Mouse (Mus musculus) heart, embryonic 10.5 days (tissue): Measurements from ENCODE around the gene Golga7b. TPM values are rescaled to one million over a fixed set of nuclear protein-coding genes. Genes with fewer than 3 reads are reported as not detected.

ENCODE experiments used
- DNase-seq: peaks from one replicate; pipeline ENCODE4 v3.0.0-alpha.2; 2017; ENCODE audit warnings: low spot score
- H3K27ac ChIP-seq: fragments of 300-500 bp; sonication (generic); 2 replicates; pipeline ENCODE4 v1.5.1; 2016; ENCODE audit warnings: mild to moderate bottlenecking
- H3K27me3 ChIP-seq: fragments of 300-500 bp; sonication (generic); 2 replicates; pipeline ENCODE4 v1.6.1; 2016; ENCODE audit warnings: mild to moderate bottlenecking; ENCODE audit not compliant: poor library complexity, insufficient read depth, severe bottlenecking
- H3K36me3 ChIP-seq: fragments of 300-500 bp; sonication (generic); 2 replicates; pipeline ENCODE4 v1.6.1; 2016; ENCODE audit warnings: mild to moderate bottlenecking, moderate library complexity
- H3K4me1 ChIP-seq: fragments of 300-500 bp; sonication (generic); 2 replicates; pipeline ENCODE4 v1.6.1; 2016; ENCODE audit warnings: mild to moderate bottlenecking
- H3K4me3 ChIP-seq: fragments of 300-500 bp; sonication (generic); 2 replicates; pipeline ENCODE4 v1.5.1; 2016; ENCODE audit warnings: mild to moderate bottlenecking, moderate library complexity
- H3K9me3 ChIP-seq: fragments of 300-500 bp; sonication (generic); 2 replicates; pipeline ENCODE4 v1.6.1; 2016; ENCODE audit warnings: mild to moderate bottlenecking, moderate library complexity
- WGBS: fragments of 180-500 bp; shearing (Covaris S2); methylation state at CpG from one replicate; pipeline ENCODE4 v1.1.7; 2016; 5-methylcytosine and 5-hydroxymethylcytosine counted together
- polyA plus RNA-seq: library from polyadenylated mRNA; unstranded; fragments of >200 nt; fragmentation: Nextera tagmentation; extraction: Ambion mirVana; gene quantifications from 2 replicates; pipeline ENCODE4 v1.2.1, GENCODE M21; 2016

Golga7b gene
- polyA plus RNA-seq, 1 experiment from 2014 or later: 0.06 TPM

DNA sequence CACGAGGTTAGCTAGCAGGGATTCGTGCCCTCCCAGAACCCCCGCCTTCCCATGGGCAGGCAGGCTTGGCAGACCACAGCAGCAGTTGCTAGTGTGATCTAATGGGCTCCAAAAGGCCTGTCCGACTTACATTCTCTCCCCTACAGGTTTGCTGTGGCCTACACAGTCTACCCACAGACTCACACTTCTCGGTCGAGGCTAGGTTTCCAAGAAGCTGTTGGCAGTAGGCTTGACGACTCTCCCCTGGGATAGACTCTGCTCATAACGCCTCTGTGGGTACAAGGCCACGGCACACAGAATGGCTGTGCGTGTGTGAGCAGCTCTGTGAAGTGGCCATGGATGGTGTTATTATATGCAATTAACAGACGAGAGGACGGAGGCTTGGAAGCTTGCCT, 9.9 kb downstream of the Golga7b start:
- peaks cover 11% of the 10 kb centered on the region for H3K4me1 ChIP-seq
- DNase-seq: no peak
- H3K9me3 ChIP-seq: no peaks in the 10 kb centered on the region
- H3K36me3 ChIP-seq: no peaks in the 10 kb centered on the region
- 80% methylated on average over 12 of the region's 12 CpGs for WGBS
- H3K27ac ChIP-seq: no peak overlapping the region
- no peak overlapping the region for H3K4me3 ChIP-seq
- H3K27me3 ChIP-seq: peaks cover 55% of the 10 kb centered on the region

DNA sequence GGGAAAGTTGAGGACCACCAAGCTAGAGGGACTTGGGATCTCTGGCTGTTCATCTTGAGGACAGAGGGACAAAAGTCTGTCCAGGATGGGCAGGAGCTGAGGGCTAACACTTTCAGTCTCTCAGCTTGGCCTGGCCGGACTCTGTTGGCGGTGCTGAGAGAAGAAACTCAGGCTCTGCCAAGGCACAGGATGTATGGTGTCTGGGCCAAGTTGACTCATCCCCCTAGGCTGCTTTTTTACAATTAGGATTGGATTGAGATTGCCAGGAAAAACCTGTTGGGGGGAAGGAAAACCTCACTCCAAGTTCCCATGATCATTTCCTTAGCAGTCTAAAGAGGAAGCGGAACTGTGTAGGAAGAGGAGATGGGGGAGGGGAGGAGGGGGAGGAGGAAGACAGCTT, 10.7 kb downstream of the Golga7b start:
- Histone ChIP-seq H3K36me3 (no peaks in the 10 kb centered on the region), H3K9me3 (no peaks in the 10 kb centered on the region), H3K27me3 (peaks cover 59% of the 10 kb centered on the region), H3K4me3 (no peak overlapping the region), H3K4me1 (peaks cover 11% of the 10 kb centered on the region), H3K27ac (no peak overlapping the region)
- DNase-seq: no peak
- 72% methylated on average over 3 of the region's 3 CpGs for WGBS

DNA sequence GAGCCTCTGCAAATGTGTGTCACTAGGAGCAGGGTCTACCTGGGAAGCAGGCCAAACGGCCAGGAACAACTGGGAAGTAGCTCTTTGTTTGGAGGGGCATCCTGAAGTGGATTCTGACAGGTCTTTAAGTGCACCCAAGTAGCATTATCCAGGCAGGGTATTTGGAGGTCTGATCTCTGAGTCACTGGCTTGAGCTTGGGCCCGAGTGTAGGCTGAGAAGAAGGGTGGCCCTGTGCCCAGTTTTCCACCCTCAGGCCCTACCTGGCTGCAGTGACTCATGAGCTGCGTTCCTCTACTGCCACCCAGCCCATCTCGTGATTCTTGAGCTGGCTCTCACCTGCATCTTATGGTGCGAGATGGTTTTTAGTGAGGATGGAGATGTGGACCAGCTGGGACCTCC, 11.2 kb downstream of the Golga7b start:
- Histone ChIP-seq H3K4me3 (no peak overlapping the region), H3K4me1 (peaks cover 11% of the 10 kb centered on the region), H3K27ac (no peak overlapping the region), H3K36me3 (no peaks in the 10 kb centered on the region), H3K9me3 (no peaks in the 10 kb centered on the region), H3K27me3 (peaks cover 55% of the 10 kb centered on the region)
- no peak for DNase-seq
- WGBS: 59% methylated on average over 5 of the region's 5 CpGs

- peaks cover 8% of the 10 kb centered on the region for H3K4me1 ChIP-seq
- H3K36me3 ChIP-seq: no peaks in the 10 kb centered on the region
- DNase-seq: no peak
- H3K27ac ChIP-seq: no peak overlapping the region
- WGBS: 79% methylated on average over 8 of the region's 8 CpGs
- no peak overlapping the region for H3K4me3 ChIP-seq
- H3K9me3 ChIP-seq: no peaks in the 10 kb centered on the region
- H3K27me3 ChIP-seq: peaks cover 41% of the 10 kb centered on the region
These were observed 13.1 kb downstream of the Golga7b start for GRCm38 (mm10) chr19:42260486-42260885.

GRCm38 (mm10) chr19:42263524-42263923, 16.1 kb downstream of the Golga7b start:
- WGBS: 50% methylated on average over 3 of the region's 3 CpGs
- Histone ChIP-seq H3K27ac (no peak overlapping the region), H3K4me3 (no peak overlapping the region), H3K27me3 (peaks cover 44% of the 10 kb centered on the region), H3K4me1 (peaks cover 7% of the 10 kb centered on the region), H3K9me3 (no peaks in the 10 kb centered on the region), H3K36me3 (no peaks in the 10 kb centered on the region)
- no peak for DNase-seq

DNA sequence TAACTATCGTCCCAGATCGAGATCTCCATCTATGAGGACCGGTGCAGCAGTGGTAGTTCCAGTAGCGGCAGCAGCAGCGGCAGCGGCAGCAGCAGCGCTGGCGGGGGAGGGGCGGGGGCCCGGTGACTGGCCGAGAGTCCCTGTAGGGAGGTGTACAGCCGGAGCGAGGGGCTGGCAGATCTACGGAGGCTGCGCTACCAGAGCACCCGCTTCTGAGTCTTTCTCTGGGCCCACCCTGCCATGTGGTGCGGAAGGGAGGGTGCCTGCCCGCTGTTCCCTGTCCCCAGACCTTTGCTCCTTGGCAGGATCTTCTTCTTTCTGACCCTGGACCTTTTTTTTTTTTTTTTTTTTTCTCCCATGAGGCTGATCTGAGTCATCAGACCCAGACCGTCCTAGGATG, 21.0 kb downstream of the Golga7b start:
- peaks cover 10% of the 10 kb centered on the region for H3K4me1 ChIP-seq
- peak overlapping the region; percentile 46 for H3K4me3 ChIP-seq
- no peak for DNase-seq
- no peaks in the 10 kb centered on the region for H3K9me3 ChIP-seq
- peaks cover 61% of the 10 kb centered on the region for H3K27me3 ChIP-seq
- H3K36me3 ChIP-seq: no peaks in the 10 kb centered on the region
- no peak overlapping the region for H3K27ac ChIP-seq
- WGBS: under 1% methylated on average over 19 of the region's 19 CpGs

DNA sequence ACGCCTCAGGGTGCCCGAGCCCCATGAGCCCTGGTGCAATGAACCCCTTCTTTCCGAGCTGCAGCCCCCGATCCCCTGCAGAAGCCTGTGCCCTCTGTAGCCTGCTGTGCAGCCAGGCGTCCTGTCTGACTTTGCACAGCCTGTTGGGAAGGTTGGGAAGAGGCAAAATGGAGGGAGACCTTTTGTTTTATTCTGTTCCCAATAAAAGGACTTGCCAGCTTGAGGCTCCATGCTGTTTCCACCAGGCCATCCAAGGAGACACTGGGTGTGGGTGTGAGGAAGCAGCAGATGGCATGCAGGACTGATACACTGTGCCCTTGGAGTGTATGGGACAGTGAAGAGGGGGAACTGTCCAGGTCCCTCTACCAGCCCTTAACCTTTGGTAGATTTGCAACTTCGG, 22.7 kb downstream of the Golga7b start:
- WGBS: 56% methylated on average over 6 of the region's 6 CpGs
- Histone ChIP-seq H3K27me3 (peaks cover 56% of the 10 kb centered on the region), H3K4me3 (no peak overlapping the region), H3K9me3 (no peaks in the 10 kb centered on the region), H3K4me1 (peaks cover 10% of the 10 kb centered on the region), H3K36me3 (no peaks in the 10 kb centered on the region), H3K27ac (no peak overlapping the region)
- no peak for DNase-seq

GRCm38 (mm10) chr19:42271182-42271581, 23.8 kb downstream of the Golga7b start:
- Histone ChIP-seq H3K36me3 (no peaks in the 10 kb centered on the region), H3K4me3 (no peak overlapping the region), H3K27ac (no peak overlapping the region), H3K4me1 (peaks cover 10% of the 10 kb centered on the region), H3K9me3 (no peaks in the 10 kb centered on the region), H3K27me3 (peaks cover 56% of the 10 kb centered on the region)
- no peak for DNase-seq
- WGBS: 79% methylated on average over 7 of the region's 7 CpGs

- 38% methylated on average over 14 of the region's 14 CpGs for WGBS
- Histone ChIP-seq H3K36me3 (no peaks in the 10 kb centered on the region), H3K27me3 (peaks cover 50% of the 10 kb centered on the region), H3K4me3 (no peak overlapping the region), H3K4me1 (peaks cover 10% of the 10 kb centered on the region), H3K27ac (no peak overlapping the region), H3K9me3 (no peaks in the 10 kb centered on the region)
- DNase-seq: peak; percentile 81
These were observed 24.9 kb downstream of the Golga7b start for GRCm38 (mm10) chr19:42272003-42272963.

DNA sequence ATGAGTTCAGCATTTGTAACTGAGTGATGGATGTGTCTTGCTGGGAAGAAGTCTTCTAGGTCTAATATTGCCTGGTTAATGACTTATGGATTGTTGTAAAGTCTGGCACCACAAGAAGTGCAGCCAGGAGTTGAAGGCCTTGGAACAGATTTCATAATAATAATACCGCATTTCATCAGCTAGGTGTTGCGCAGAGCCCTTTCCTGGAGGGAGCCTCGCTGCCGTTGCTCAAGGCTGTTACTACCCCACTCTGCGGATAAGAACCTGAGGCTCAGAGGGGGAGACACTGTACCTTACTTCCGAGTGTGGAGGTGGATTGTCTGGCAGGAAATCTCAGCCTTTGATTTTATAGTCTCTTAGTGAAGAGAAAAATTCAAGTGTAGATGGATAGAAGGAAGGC, 29.9 kb downstream of the Golga7b start:
- Histone ChIP-seq H3K4me1 (peaks cover 8% of the 10 kb centered on the region), H3K36me3 (no peaks in the 10 kb centered on the region), H3K27ac (no peak overlapping the region), H3K27me3 (peaks cover 15% of the 10 kb centered on the region; the same call in 1 of the 2 replicates), H3K4me3 (no peak overlapping the region), H3K9me3 (no peaks in the 10 kb centered on the region)
- no peak for DNase-seq
- WGBS: 83% methylated on average over 6 of the region's 6 CpGs

DNA sequence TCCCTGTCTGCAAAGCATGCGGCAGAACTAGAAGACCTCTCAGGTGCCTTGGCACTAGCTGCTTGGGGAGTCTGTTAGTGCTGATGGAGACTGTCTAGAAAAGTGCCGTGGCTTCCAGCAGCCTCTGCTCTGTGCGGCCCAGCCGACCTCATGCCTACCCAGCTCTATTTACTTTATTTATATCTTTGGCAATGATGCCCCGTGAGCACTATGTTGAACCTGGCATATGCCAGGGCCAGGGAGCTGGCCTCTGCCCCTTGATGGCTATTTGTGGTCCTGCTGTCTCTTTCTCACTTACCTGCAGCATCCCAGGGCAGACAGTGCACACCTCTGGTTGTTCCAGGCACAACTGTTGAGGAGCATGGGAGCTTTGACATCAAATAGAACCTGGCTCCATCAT, 31.1 kb downstream of the Golga7b start:
- Histone ChIP-seq H3K4me1 (peaks cover 8% of the 10 kb centered on the region), H3K9me3 (no peaks in the 10 kb centered on the region), H3K27me3 (peaks cover 15% of the 10 kb centered on the region; the same call in 1 of the 2 replicates), H3K36me3 (no peaks in the 10 kb centered on the region), H3K27ac (no peak overlapping the region), H3K4me3 (no peak overlapping the region)
- no peak for DNase-seq
- 73% methylated on average over 5 of the region's 5 CpGs for WGBS

- H3K27ac ChIP-seq: no peak overlapping the region
- 60% methylated on average over 3 of the region's 3 CpGs for WGBS
- DNase-seq: no peak
- peaks cover 12% of the 10 kb centered on the region for H3K4me1 ChIP-seq
- H3K9me3 ChIP-seq: no peaks in the 10 kb centered on the region
- H3K4me3 ChIP-seq: no peak overlapping the region
- H3K36me3 ChIP-seq: no peaks in the 10 kb centered on the region
- peaks cover 21% of the 10 kb centered on the region; the same call in 1 of the 2 replicates for H3K27me3 ChIP-seq
These were observed 32.2 kb downstream of the Golga7b start for GRCm38 (mm10) chr19:42279611-42280010.

DNA sequence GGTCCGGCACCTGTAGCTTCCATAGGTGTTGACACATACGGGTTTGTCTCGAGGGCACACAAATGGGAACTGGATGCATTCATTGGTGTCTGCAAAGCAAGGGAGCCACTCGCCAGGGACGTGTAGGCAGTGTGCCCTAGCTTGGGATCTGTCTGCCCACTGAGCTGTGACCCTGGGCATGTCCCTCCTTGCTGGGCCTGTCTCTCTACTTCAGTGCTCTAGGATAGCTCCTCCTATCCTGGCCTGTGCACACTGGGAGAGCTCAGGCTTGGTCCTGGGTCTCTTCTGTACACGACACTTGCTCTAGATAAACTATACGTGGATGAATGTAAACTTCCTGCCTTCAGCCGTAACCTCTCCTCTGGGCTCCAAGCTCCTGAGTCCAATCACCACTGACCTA, 36.8 kb downstream of the Golga7b start:
- Histone ChIP-seq H3K4me3 (no peak overlapping the region), H3K4me1 (peaks cover 12% of the 10 kb centered on the region), H3K9me3 (no peaks in the 10 kb centered on the region), H3K27ac (no peak overlapping the region), H3K27me3 (peaks cover 17% of the 10 kb centered on the region; the same call in 1 of the 2 replicates), H3K36me3 (no peaks in the 10 kb centered on the region)
- no peak for DNase-seq
- 65% methylated on average over 8 of the region's 8 CpGs for WGBS
